Mouse (Mus musculus): ENCODE measurements around the gene Map3k14. TPM values are rescaled to one million over a fixed set of nuclear protein-coding genes. Genes with fewer than 3 reads are reported as not detected.
A peak's percentile ranks its signal among the peaks of the same experiment; 100 is the strongest.

Map3k14 gene
- polyA plus RNA-seq, 1 experiment from 2014 or later, result 0.93 TPM

DNA sequence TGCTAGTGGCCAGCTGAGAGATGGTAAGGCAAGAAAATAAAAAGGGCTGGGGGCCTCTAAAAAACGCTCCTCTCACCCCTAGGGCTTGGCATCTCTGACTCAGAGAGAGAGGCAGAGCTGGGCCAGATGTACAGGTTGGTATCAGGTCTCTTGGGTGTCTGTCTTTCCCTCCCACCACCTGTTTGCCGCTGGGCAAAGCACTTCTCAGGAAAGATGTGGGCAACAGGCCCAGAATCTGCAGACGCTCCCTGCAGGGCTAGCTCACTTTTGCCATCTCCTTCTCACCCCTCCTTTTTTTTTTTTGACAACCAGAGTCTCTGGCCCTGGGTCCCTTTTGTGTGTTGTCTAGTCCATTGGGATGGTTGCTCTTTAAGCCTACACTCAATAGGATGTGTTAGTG is 1.6 kb upstream of the Map3k14 start:
- Histone ChIP-seq H3K27ac (no peak overlapping the region), H3K4me2 (no peak overlapping the region), H3K9me3 (replicated peaks) (no peaks in the 10 kb centered on the region), H3K36me3 (no peaks in the 10 kb centered on the region), H3K4me3 (no peak overlapping the region), H3K9ac (no peak overlapping the region), H3K27me3 (replicated peaks) (0 out of 2 replicates have a peak, but pooled peaks cover 18% of the 10 kb centered on the region), H3K4me1 (peaks cover 42% of the 10 kb centered on the region)
- 69% methylated on average over 3 of the region's 3 CpGs for WGBS (ENCODE audit: insufficient replicate concordance)
- ATAC-seq, result no peak

DNA sequence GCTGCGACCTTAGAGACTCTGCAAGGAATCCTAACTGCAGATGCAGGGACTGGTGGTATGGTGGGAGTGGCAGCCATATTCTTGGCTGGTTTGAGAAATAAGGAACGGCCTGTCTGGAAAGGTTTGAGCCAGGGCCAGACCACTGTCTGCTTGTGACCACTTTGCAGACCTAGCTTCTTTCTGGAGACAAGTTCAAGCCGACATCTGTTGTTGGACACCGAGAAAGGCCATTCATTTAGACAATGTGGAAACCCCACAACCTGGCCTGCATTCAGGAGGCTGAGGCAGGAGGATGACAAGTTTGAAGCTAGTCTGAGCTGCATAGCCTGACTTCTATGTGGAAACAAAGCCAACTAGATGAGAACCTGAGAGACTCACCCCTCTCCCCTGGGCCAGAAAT is 1.1 kb upstream of the Map3k14 start:
- no peak overlapping the region for H3K27ac ChIP-seq
- H3K36me3 ChIP-seq, result no peaks in the 10 kb centered on the region
- no peaks in the 10 kb centered on the region for H3K9me3 ChIP-seq (replicated peaks)
- H3K4me2 ChIP-seq, result peak overlapping the region; percentile 97
- no peak overlapping the region for H3K9ac ChIP-seq
- 0 out of 2 replicates have a peak overlapping the region, but pooled peaks have one; percentile 65 for H3K4me3 ChIP-seq
- H3K27me3 ChIP-seq (replicated peaks), result 0 out of 2 replicates have a peak, but pooled peaks cover 18% of the 10 kb centered on the region
- 78% methylated on average over 4 of the region's 4 CpGs for WGBS (ENCODE audit: insufficient replicate concordance)
- H3K4me1 ChIP-seq, result peaks cover 47% of the 10 kb centered on the region
- ATAC-seq, result no peak

DNA sequence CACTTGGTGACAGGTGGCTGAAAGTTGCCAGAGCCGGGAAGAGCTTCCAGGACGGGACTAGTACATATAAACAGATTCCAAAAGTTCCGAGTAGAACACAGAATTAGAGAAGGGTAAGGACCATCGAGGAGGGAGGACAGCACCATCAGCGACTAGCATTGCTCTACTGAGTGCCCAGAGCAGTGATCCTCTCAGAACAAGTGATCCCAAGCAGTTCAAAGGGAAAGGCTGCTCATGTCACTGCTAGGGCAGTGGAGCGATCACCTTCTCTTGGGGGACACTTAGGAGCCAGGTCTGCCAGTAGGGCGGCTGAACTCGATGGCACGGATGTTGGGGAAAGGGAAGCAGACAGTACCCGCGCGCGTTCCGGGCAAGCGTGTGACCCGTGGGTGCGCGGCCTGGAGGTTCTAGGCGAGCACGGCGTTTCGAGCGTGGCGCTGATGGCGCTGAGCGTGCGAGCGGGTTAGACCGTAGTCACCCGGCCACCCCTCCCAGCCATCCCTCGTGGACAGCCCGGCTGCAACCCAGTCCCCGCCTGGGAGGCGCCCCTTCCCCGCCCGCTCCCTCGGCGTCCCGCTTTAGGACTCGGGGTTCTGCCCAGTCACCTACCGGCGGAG is 435 bp downstream of the Map3k14 start:
- H3K27me3 ChIP-seq (replicated peaks), result 0 out of 2 replicates have a peak, but pooled peaks cover 11% of the 10 kb centered on the region
- no peaks in the 10 kb centered on the region for H3K9me3 ChIP-seq (replicated peaks)
- peaks cover 61% of the 10 kb centered on the region for H3K4me1 ChIP-seq
- no peaks in the 10 kb centered on the region for H3K36me3 ChIP-seq
- H3K4me3 ChIP-seq, result peak overlapping the region; percentile 65
- H3K4me2 ChIP-seq, result peak overlapping the region; percentile 97
- peak overlapping the region; percentile 50 for H3K27ac ChIP-seq
- ATAC-seq, result no peak; the same call in 1 of the 2 replicates
- WGBS (ENCODE audit: insufficient replicate concordance), result 2% methylated on average over 42 of the region's 42 CpGs
- H3K9ac ChIP-seq, result peak overlapping the region; percentile 70

DNA sequence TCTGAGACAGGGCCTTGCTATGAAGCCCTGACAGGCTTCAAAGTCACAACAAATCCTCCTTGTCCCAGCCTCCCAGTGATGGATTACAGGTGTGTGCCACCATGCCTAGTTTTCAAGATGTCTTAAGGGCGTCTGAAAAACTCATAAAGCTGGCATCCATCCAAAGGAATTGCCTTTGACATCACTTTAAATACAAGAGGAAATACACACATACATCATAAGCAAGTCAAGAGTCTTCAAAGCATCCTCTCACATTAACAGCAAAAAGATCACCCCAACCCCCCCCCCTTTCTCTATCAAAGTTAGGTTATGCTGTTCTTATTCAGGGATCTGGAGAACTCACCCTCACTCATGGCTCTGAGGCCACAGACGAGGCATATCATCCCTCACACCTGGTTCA is 1.4 kb downstream of the Map3k14 start:
- ATAC-seq, result no peak
- 45% methylated on average over 2 of the region's 2 CpGs for WGBS (ENCODE audit: insufficient replicate concordance)
- peak overlapping the region; percentile 97 for H3K4me2 ChIP-seq
- no peak overlapping the region for H3K27ac ChIP-seq
- peaks cover 66% of the 10 kb centered on the region for H3K4me1 ChIP-seq
- no peak overlapping the region for H3K4me3 ChIP-seq
- no peak overlapping the region for H3K9ac ChIP-seq
- H3K27me3 ChIP-seq (replicated peaks), result 0 out of 2 replicates have a peak, but pooled peaks cover 11% of the 10 kb centered on the region
- H3K9me3 ChIP-seq (replicated peaks), result no peaks in the 10 kb centered on the region
- no peaks in the 10 kb centered on the region for H3K36me3 ChIP-seq

DNA sequence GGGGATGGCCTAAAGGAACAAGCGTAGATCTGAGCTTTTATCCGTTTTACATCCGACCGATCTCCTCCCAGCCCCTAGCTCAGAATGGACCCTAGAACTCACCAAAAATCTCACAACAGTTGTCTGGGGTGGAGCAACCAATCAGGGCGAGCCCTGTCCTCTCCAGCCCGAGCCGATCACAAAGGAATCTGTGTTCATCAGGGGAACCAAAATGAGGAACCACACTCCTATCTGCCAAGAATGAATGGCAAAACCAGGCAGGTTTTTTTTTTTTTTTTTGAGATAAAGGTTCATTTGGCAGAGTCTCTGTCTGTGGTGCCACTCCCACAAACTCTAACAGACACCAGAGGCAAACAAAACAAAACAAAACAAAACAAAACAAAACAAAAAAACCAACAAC is 2.1 kb downstream of the Map3k14 start:
- Histone ChIP-seq H3K27me3 (replicated peaks) (0 out of 2 replicates have a peak, but pooled peaks cover 11% of the 10 kb centered on the region), H3K9ac (no peak overlapping the region), H3K4me1 (peaks cover 68% of the 10 kb centered on the region), H3K4me2 (no peak overlapping the region), H3K9me3 (replicated peaks) (no peaks in the 10 kb centered on the region), H3K27ac (no peak overlapping the region), H3K36me3 (no peaks in the 10 kb centered on the region), H3K4me3 (no peak overlapping the region)
- ATAC-seq, result no peak
- WGBS (ENCODE audit: insufficient replicate concordance), result 31% methylated on average over 7 of the region's 7 CpGs

DNA sequence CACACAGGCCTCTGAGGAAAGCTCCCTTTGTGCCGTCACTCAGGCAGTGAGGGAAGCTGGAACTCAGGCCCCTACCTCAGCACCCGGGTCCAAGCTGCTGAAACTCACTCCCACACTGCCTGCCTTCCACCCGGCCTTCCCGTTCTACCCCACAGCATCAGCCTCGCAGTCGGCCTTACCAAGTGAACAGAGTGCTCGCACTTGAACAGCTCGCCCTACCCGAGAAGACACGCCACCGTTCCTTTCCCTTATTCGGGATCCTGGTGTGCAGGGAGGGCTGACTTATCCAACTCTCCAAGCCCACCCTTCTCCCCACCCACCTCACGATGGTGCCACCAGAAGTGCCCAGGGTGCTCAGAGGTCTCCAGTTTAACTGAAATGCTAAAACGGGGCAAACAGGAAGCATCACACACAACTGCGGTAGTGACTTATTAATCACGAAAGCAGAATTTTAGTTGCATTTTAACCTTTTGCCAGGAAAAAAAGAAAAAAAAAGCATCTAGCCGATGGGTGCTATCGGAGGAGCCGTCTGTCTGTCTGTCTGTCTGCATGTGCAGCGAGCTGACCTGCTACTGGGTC is 2.8 kb downstream of the Map3k14 start:
- ATAC-seq, result no peak
- H3K4me2 ChIP-seq, result no peak overlapping the region
- H3K4me3 ChIP-seq, result no peak overlapping the region
- 75% methylated on average over 20 of the region's 20 CpGs for WGBS (ENCODE audit: insufficient replicate concordance)
- H3K36me3 ChIP-seq, result no peaks in the 10 kb centered on the region
- H3K9me3 ChIP-seq (replicated peaks), result no peaks in the 10 kb centered on the region
- no peak overlapping the region for H3K9ac ChIP-seq
- 0 out of 2 replicates have a peak, but pooled peaks cover 11% of the 10 kb centered on the region for H3K27me3 ChIP-seq (replicated peaks)
- peaks cover 68% of the 10 kb centered on the region for H3K4me1 ChIP-seq
- H3K27ac ChIP-seq, result no peak overlapping the region

DNA sequence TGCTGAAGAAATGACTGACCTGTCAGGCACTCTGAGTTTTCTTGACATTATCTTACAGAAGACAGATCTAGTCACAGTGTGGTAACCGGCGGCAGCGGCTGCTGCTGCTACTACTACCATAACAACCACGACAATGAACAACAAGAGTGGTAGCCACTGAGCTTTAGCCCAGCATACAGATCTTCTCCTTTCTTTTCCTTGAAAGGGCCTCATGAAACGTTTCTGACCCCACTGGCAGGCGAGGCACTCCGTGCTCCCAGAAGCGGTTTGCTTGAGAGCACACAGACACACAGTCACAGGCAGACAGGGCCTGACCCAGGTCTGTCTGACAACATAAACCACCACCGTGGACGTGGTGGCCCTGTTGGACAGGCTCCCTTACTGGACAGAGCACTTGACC is 3.7 kb downstream of the Map3k14 start:
- no peaks in the 10 kb centered on the region for H3K9me3 ChIP-seq (replicated peaks)
- H3K4me1 ChIP-seq, result peaks cover 67% of the 10 kb centered on the region
- ATAC-seq, result no peak
- 0 out of 2 replicates have a peak, but pooled peaks cover 15% of the 10 kb centered on the region for H3K27me3 ChIP-seq (replicated peaks)
- H3K4me2 ChIP-seq, result no peak overlapping the region
- no peak overlapping the region for H3K9ac ChIP-seq
- WGBS (ENCODE audit: insufficient replicate concordance), result 49% methylated on average over 10 of the region's 10 CpGs
- no peaks in the 10 kb centered on the region for H3K36me3 ChIP-seq
- H3K27ac ChIP-seq, result no peak overlapping the region
- no peak overlapping the region for H3K4me3 ChIP-seq

DNA sequence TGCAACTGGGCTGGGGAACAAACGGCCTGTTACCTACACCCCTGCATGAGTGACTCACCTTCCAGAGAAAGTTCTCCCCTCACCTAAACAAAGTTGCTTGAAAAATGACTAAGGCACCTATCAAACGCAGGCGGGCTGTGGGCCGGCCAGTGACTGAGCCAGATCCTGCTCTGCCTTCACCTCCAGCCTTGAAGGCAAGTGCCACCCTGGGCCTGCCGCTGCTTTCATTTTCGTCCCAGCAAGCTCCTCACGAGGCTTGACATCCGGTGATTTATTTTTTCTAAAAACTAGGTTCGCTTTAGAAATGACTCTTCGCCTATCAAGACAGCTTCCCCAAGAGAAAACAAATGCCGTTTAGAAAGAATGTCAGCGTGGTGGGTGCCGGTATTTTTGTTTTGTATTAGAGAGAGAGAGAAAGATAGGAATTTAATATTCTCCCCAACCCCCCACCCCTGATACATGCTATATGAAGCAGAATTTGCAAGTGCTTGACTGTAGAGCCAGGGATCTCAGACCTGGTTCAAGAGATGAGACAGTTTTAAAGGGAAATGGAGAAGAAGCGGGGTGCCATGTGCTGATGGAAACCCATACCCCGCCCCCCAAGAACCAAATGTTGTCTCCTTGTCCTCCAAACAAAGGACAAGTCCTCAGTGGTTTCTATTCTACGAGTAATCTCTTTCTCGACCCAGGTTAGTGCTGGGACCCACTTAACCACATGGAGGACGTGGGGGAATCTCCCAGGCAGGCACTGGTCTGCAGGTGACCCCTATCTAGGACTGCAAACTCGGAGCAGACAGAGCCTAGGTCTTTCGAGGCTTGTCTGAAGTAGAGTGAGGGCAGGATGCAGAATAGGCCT is 4.6 kb downstream of the Map3k14 start:
- H3K9me3 ChIP-seq (replicated peaks), result no peaks in the 10 kb centered on the region
- H3K4me1 ChIP-seq, result peaks cover 58% of the 10 kb centered on the region
- ATAC-seq, result no peak
- H3K36me3 ChIP-seq, result no peaks in the 10 kb centered on the region
- peak overlapping the region; percentile 8 for H3K4me2 ChIP-seq
- no peak overlapping the region for H3K27ac ChIP-seq
- no peak overlapping the region for H3K9ac ChIP-seq
- no peak overlapping the region for H3K4me3 ChIP-seq
- 0 out of 2 replicates have a peak, but pooled peaks cover 16% of the 10 kb centered on the region for H3K27me3 ChIP-seq (replicated peaks)
- WGBS (ENCODE audit: insufficient replicate concordance), result 58% methylated on average over 20 of the region's 20 CpGs

DNA sequence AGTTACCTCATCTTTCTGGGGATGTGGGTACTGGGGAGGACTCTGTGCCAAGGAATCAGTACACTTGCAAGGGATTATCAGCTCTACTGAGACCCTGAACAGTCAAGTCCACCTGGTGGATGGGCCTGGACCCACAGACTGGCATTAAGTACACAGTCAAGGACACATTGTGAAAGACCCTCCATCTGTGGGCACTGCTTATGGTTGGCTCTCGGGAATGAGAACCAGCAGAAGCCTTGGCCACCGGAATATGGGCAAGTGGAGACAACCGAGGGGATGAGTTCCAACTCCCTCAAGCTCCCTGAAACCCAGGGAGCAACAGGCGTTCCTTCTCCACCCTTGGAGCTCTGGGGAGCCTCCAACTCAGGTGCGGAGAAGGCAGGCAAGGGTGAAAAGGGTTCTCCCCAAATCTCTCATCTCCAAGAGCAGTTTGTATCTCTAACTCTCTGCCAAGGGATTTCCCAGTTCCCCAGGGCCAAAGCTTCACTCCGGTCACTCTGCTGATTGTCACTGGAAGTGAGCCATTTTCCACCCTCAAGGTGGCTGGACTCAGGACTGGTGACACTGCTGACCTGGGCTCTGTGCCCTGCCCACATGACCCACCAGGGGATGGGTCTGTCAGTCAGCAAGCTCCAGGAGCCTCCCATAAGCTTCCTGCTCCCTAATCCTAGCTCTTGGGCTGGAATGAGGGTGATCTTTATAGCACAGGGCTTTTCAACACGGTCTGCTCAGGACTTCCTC is 5.4 kb downstream of the Map3k14 start:
- ATAC-seq, result no peak
- no peak overlapping the region for H3K4me3 ChIP-seq
- no peak overlapping the region for H3K27ac ChIP-seq
- no peak overlapping the region; the same call in 1 of the 2 replicates for H3K4me2 ChIP-seq
- 0 out of 2 replicates have a peak, but pooled peaks cover 16% of the 10 kb centered on the region for H3K27me3 ChIP-seq (replicated peaks)
- H3K36me3 ChIP-seq, result no peaks in the 10 kb centered on the region
- no peak overlapping the region for H3K9ac ChIP-seq
- WGBS (ENCODE audit: insufficient replicate concordance), result 76% methylated on average over 7 of the region's 7 CpGs
- H3K4me1 ChIP-seq, result peaks cover 52% of the 10 kb centered on the region
- no peaks in the 10 kb centered on the region for H3K9me3 ChIP-seq (replicated peaks)

DNA sequence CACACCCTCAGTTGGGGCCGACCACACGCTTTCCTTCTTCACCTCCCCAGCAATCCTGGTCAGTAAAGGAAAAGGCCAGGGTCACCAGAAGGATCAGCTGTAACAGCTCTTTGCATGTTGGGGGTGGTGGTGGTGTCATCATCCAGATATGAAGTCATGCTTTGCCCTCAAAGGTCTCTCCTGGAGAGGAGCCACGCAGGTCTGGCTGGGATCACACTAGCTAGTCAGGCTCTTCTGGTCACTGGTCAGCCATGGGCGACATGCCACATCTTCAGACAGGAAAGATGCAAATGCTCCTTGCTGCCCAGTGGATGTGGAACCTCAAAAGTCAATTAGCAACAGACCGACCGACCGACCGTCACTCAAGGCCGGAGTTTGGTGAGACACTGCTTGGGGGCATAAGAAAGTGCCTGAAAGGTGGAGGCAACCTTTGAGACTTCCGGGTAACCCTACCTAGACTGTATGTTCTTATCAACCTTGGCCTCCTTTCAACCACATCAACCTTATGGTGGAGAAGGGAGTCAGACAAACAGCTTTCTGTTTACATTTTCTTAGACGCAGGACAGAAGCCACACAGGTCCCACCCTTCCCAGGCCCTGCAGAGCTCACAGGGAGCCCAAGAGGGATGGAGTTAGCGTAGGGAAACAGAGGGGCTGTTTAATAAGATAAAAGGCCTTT is 6.6 kb downstream of the Map3k14 start:
- Histone ChIP-seq H3K4me1 (peaks cover 40% of the 10 kb centered on the region), H3K4me3 (no peak overlapping the region), H3K27ac (no peak overlapping the region), H3K9me3 (replicated peaks) (no peaks in the 10 kb centered on the region), H3K27me3 (replicated peaks) (0 out of 2 replicates have a peak, but pooled peaks cover 12% of the 10 kb centered on the region), H3K9ac (no peak overlapping the region), H3K4me2 (no peak overlapping the region), H3K36me3 (no peaks in the 10 kb centered on the region)
- 68% methylated on average over 12 of the region's 12 CpGs for WGBS (ENCODE audit: insufficient replicate concordance)
- no peak for ATAC-seq

DNA sequence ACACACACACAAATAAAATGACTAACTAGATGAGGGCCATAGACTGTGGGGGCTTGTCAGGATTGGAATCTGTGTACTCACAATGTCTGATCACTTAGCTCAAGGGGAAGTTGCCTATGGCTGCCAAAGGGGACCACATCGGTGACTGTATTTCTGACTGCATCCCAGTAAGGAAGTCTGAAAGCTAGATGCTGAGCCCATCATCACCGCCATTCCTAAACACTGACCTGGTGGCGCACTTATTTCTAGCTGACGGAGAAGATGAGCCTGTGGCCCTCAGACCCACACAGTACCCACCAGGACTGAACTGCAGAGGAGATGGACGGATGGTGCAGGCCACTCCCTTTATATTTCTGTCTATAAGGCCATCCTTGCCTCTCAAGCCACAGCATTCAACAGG is 7.2 kb downstream of the Map3k14 start:
- no peak for ATAC-seq

More for the DNA sequence above, 7.2 kb downstream of the Map3k14 start:
- no peak overlapping the region for H3K4me2 ChIP-seq
- no peak overlapping the region for H3K27ac ChIP-seq
- no peak overlapping the region for H3K9ac ChIP-seq
- 0 out of 2 replicates have a peak, but pooled peaks cover 12% of the 10 kb centered on the region for H3K27me3 ChIP-seq (replicated peaks)
- 81% methylated on average over 5 of the region's 5 CpGs for WGBS (ENCODE audit: insufficient replicate concordance)
- H3K4me3 ChIP-seq, result no peak overlapping the region
- no peaks in the 10 kb centered on the region for H3K36me3 ChIP-seq
- peaks cover 35% of the 10 kb centered on the region for H3K4me1 ChIP-seq
- H3K9me3 ChIP-seq (replicated peaks), result no peaks in the 10 kb centered on the region
